Mouse (Mus musculus) heart, embryonic 10.5 days (tissue): ENCODE measurements around the gene Gm3542. TPM values are rescaled to one million over a fixed set of nuclear protein-coding genes. Genes with fewer than 3 reads are reported as not detected.
"Not testable (repeated sequence)": the region's sequence is repeated elsewhere in the genome, so short reads cannot be mapped to it uniquely, and the experiment has no call there.

ENCODE experiments used
- DNase-seq: peaks from one replicate; pipeline ENCODE4 v3.0.0-alpha.2; 2017; ENCODE audit warnings: low spot score
- H3K27ac ChIP-seq: fragments of 300-500 bp; sonication (generic); 2 replicates; pipeline ENCODE4 v1.5.1; 2016; ENCODE audit warnings: mild to moderate bottlenecking
- H3K27me3 ChIP-seq: fragments of 300-500 bp; sonication (generic); 2 replicates; pipeline ENCODE4 v1.6.1; 2016; ENCODE audit warnings: mild to moderate bottlenecking; ENCODE audit not compliant: poor library complexity, insufficient read depth, severe bottlenecking
- H3K36me3 ChIP-seq: fragments of 300-500 bp; sonication (generic); 2 replicates; pipeline ENCODE4 v1.6.1; 2016; ENCODE audit warnings: mild to moderate bottlenecking, moderate library complexity
- H3K4me1 ChIP-seq: fragments of 300-500 bp; sonication (generic); 2 replicates; pipeline ENCODE4 v1.6.1; 2016; ENCODE audit warnings: mild to moderate bottlenecking
- H3K4me3 ChIP-seq: fragments of 300-500 bp; sonication (generic); 2 replicates; pipeline ENCODE4 v1.5.1; 2016; ENCODE audit warnings: mild to moderate bottlenecking, moderate library complexity
- H3K9me3 ChIP-seq: fragments of 300-500 bp; sonication (generic); 2 replicates; pipeline ENCODE4 v1.6.1; 2016; ENCODE audit warnings: mild to moderate bottlenecking, moderate library complexity
- WGBS: fragments of 180-500 bp; shearing (Covaris S2); methylation state at CpG from one replicate; pipeline ENCODE4 v1.1.7; 2016; 5-methylcytosine and 5-hydroxymethylcytosine counted together
- polyA plus RNA-seq: library from polyadenylated mRNA; unstranded; fragments of >200 nt; fragmentation: Nextera tagmentation; extraction: Ambion mirVana; gene quantifications from 2 replicates; pipeline ENCODE4 v1.2.1, GENCODE M21; 2016

Gene Gm3542
- polyA plus RNA-seq: not detected in 2 replicates

DNA sequence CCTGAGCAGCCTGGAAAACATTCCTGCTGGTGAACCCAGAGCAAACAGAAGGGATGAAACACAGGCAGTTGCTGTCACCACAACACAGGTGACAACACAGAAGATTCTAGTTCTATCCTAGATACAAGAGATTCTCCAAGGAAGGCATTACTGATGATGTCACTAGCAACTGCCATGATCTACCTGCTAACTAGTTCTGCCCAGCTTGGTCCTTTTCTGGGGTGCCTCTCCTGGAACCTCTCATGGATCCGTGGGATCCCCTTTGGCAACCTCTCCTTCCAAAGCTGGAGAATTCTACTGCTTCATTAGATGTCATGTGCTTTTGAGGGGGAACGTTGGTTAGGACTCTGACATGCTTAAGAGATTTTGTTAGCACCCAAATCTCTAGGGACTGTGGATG lies at the start of gene Gm3542:
Gene Gm3542, minus strand, starts transcription at position 101 of the 400 bp plus-strand sequence.
- not testable (repeated sequence) for H3K4me1 ChIP-seq, DNase-seq, H3K27me3 ChIP-seq, H3K27ac ChIP-seq, H3K4me3 ChIP-seq, H3K9me3 ChIP-seq, H3K36me3 ChIP-seq
- no CpG with 5 or more reads among the region's 2 CpGs for WGBS

Other genes starting within 250 kb of the Gm3542 start
- gene Gm8279, start 203.4 kb downstream of the Gm3542 start, polyA plus RNA-seq: not detected in 2 replicates
- gene Gm3317, start 170.4 kb downstream of the Gm3542 start, polyA plus RNA-seq: not detected in 2 replicates
- gene Gm8271, start 149.1 kb downstream of the Gm3542 start, polyA plus RNA-seq: not detected in 2 replicates
- not detected in 2 replicates for gene Gm3526, start 74.3 kb downstream of the Gm3542 start, polyA plus RNA-seq
- gene Gm3500, start 54.1 kb upstream of the Gm3542 start, polyA plus RNA-seq: not detected in 2 replicates
- 0.36 and 0.39 TPM in 2 replicates for gene Gm3194, start 120.5 kb upstream of the Gm3542 start, polyA plus RNA-seq
- gene Gm8246, start 142.9 kb upstream of the Gm3542 start, polyA plus RNA-seq: not detected in 2 replicates
- not detected in 2 replicates for gene Gm3187, start 149.3 kb upstream of the Gm3542 start, polyA plus RNA-seq
- gene Gm3488, start 166.7 kb upstream of the Gm3542 start, polyA plus RNA-seq: 1.9 and 2.0 TPM in 2 replicates
- gene Gm3532, start 203.6 kb upstream of the Gm3542 start, polyA plus RNA-seq: not detected in 2 replicates